Mouse (Mus musculus): ENCODE measurements around the gene 1700023F06Rik.

- TF ChIP-seq ZC3H11A (IDR thresholded peaks at IDR 0.05; ENCODE audit: borderline replicate concordance, low read depth, low read length) (no peak), CHD2 (IDR thresholded peaks at IDR 0.05; ENCODE audit: low read depth, low read length) (no peak), ZNF384 (IDR thresholded peaks at IDR 0.05; ENCODE audit: low read depth, low read length) (no peak)
These were observed 6.0 kb downstream of the 1700023F06Rik start for GRCm38 (mm10) chr11:103202376-103202775.

Measured in ES-E14 (cell line).